Mouse (Mus musculus) ovary, adult 18-20 months (tissue): ENCODE results near the gene Slc45a2.

Experiments used
- DNase-seq: peaks from one replicate; pipeline ENCODE4 v3.0.0; 2022; ENCODE audit warnings: low spot score, mixed read lengths

Slc45a2 gene

GRCm38 (mm10) chr15:11004646-11005045 lies 4.1 kb downstream of the Slc45a2 start:
- no peak for DNase-seq

GRCm38 (mm10) chr15:11008756-11009155 lies 8.2 kb downstream of the Slc45a2 start:
- no peak for DNase-seq

- no peak for DNase-seq
Observed at GRCm38 (mm10) chr15:11010976-11011548, 10.5 kb downstream of the Slc45a2 start.

GRCm38 (mm10) chr15:11014931-11015330 lies 14.4 kb downstream of the Slc45a2 start:
- DNase-seq: no peak

GRCm38 (mm10) chr15:11026801-11027561 lies 26.5 kb downstream of the Slc45a2 start:
- DNase-seq: no peak

GRCm38 (mm10) chr15:11030188-11030587 lies 29.7 kb downstream of the Slc45a2 start:
- no peak for DNase-seq

GRCm38 (mm10) chr15:11035947-11036474 lies 35.5 kb downstream of the Slc45a2 start:
- no peak for DNase-seq

- DNase-seq: no peak
Observed at GRCm38 (mm10) chr15:11036535-11037375, 36.2 kb downstream of the Slc45a2 start.

- no peak for DNase-seq
Observed at GRCm38 (mm10) chr15:11037376-11037695, 36.8 kb downstream of the Slc45a2 start.

GRCm38 (mm10) chr15:11037711-11038110 lies 37.2 kb downstream of the Slc45a2 start, which contains the start of gene Rxfp3:
Gene Rxfp3, minus strand, starts transcription at chr15:11037991.
- DNase-seq: no peak

GRCm38 (mm10) chr15:11038476-11038875 lies 38.0 kb downstream of the Slc45a2 start:
- no peak for DNase-seq

- no peak for DNase-seq
Observed at GRCm38 (mm10) chr15:11040067-11040466, 39.5 kb downstream of the Slc45a2 start.

- no peak for DNase-seq
Observed at GRCm38 (mm10) chr15:11041229-11041628, 40.7 kb downstream of the Slc45a2 start.

- no peak for DNase-seq
Observed at GRCm38 (mm10) chr15:11042828-11043227, 42.3 kb downstream of the Slc45a2 start.

- no peak for DNase-seq
Observed at GRCm38 (mm10) chr15:11053678-11054439, 53.3 kb downstream of the Slc45a2 start.

- DNase-seq: no peak
Observed at GRCm38 (mm10) chr15:11054440-11055080, 54.0 kb downstream of the Slc45a2 start.

- no peak for DNase-seq
Observed at GRCm38 (mm10) chr15:11062903-11063302, 62.4 kb downstream of the Slc45a2 start.

GRCm38 (mm10) chr15:11064160-11064557 lies 63.6 kb downstream of the Slc45a2 start:
- DNase-seq: no peak

GRCm38 (mm10) chr15:11064558-11065411 lies 64.3 kb downstream of the Slc45a2 start, which contains the start of gene Adamts12:
Gene Adamts12, plus strand, starts transcription at chr15:11064790.
- DNase-seq: peak; percentile 61

GRCm38 (mm10) chr15:11065528-11066171 lies 65.1 kb downstream of the Slc45a2 start:
- DNase-seq: no peak
